Mouse (Mus musculus) testis, adult 2 months (tissue): ENCODE measurements around the gene Nudt13. TPM values are rescaled to one million over a fixed set of nuclear protein-coding genes. Genes with fewer than 3 reads are reported as not detected.

Source experiments
- H3K27ac ChIP-seq: fragments of 200-500 bp; 2 replicates; pipeline ENCODE4 v1.5.1; 2012; ENCODE audit warnings: low read depth, low read length; ENCODE audit not compliant: control insufficient read depth, insufficient read depth
- H3K27me3 ChIP-seq: fragments of 200-500 bp; 2 replicates; pipeline ENCODE4 v1.6.1; 2012; ENCODE audit warnings: mild to moderate bottlenecking, low read length, moderate library complexity; ENCODE audit not compliant: control insufficient read depth, insufficient read depth
- H3K36me3 ChIP-seq: fragments of 200-500 bp; 2 replicates; pipeline ENCODE4 v1.6.1; 2012; ENCODE audit warnings: mild to moderate bottlenecking, low read length; ENCODE audit not compliant: control insufficient read depth, insufficient read depth
- H3K4me1 ChIP-seq: fragments of 200-500 bp; 2 replicates; pipeline ENCODE4 v1.6.1; 2012; ENCODE audit warnings: low read length; ENCODE audit not compliant: control insufficient read depth, insufficient read depth
- H3K4me3 ChIP-seq: fragments of 200-500 bp; 2 replicates; pipeline ENCODE4 v1.5.1; 2012; ENCODE audit warnings: low read depth, mild to moderate bottlenecking, low read length, moderate library complexity, mixed read lengths; ENCODE audit not compliant: control insufficient read depth
- CTCF ChIP-seq: fragments of 200-500 bp; IDR thresholded peaks from 2 replicates; pipeline ENCODE4 v1.5.1; 2012; ENCODE audit warnings: low read depth, mild to moderate bottlenecking, inconsistent platforms, low read length, moderate library complexity; ENCODE audit not compliant: control insufficient read depth, insufficient read depth, insufficient replicate concordance
- POLR2A ChIP-seq: fragments of 200-500 bp; IDR thresholded peaks from 2 replicates; pipeline ENCODE4 v1.6.1; 2012; ENCODE audit warnings: low read depth, mild to moderate bottlenecking, inconsistent platforms, low read length, moderate library complexity; ENCODE audit not compliant: control insufficient read depth
- polyA plus RNA-seq: library from polyadenylated mRNA; depleted of rRNA; stranded (reverse); fragments of >200 nt; gene quantifications from 2 replicates; pipeline ENCODE4 v1.2.3, GENCODE M21; 2012; rRNA removed

Nudt13 gene
- 4.0 and 7.7 TPM in 2 replicates for polyA plus RNA-seq

- Histone ChIP-seq H3K27me3 (no peaks in the 10 kb centered on the region), H3K27ac (no peak within 1 kb of the TSS), H3K4me3 (peak within 1 kb of the TSS; percentile 84), H3K36me3 (no peaks in the 10 kb centered on the region), H3K4me1 (peaks cover 3% of the 10 kb centered on the region)
- TF ChIP-seq CTCF: no peak
- TF ChIP-seq POLR2A: no peak
Observed at GRCm38 (mm10) chr14:20294117-20294892, at the start of gene Nudt13. Gene Nudt13 (plus strand): TSS chr14:20294697.

GRCm38 (mm10) chr14:20245318-20245717 is 49.2 kb upstream of the Nudt13 start:
- H3K4me1 ChIP-seq: no peaks in the 10 kb centered on the region
- no peaks in the 10 kb centered on the region for H3K36me3 ChIP-seq
- H3K27me3 ChIP-seq: no peaks in the 10 kb centered on the region
- no peak for TF ChIP-seq CTCF
- TF ChIP-seq POLR2A: no peak
- no peak overlapping the region for H3K27ac ChIP-seq
- H3K4me3 ChIP-seq: no peak overlapping the region

DNA sequence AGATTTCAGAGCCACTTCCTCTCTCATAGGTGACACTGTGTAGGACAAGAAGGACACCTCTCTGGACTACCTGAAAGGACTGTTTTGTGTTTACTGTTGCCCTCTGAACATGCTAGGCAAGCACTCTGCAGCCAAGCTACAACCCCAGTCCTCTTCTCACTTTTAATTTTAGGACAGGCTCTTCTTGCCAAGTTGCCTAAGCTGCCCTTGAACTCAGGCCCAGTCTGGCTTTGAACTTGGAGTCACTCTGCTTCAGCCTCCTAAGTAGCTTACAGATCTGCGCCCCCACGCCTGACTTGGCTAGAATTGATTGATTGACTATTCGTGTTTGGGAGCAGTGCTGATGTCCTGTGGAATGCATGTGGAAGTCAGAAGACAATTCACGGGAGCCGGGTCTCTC is 48.6 kb upstream of the Nudt13 start:
- Histone ChIP-seq H3K27ac (no peak overlapping the region), H3K36me3 (no peaks in the 10 kb centered on the region), H3K27me3 (no peaks in the 10 kb centered on the region), H3K4me3 (no peak overlapping the region), H3K4me1 (no peaks in the 10 kb centered on the region; the same call in 1 of the 2 replicates)
- TF ChIP-seq POLR2A: no peak
- TF ChIP-seq CTCF: no peak

DNA sequence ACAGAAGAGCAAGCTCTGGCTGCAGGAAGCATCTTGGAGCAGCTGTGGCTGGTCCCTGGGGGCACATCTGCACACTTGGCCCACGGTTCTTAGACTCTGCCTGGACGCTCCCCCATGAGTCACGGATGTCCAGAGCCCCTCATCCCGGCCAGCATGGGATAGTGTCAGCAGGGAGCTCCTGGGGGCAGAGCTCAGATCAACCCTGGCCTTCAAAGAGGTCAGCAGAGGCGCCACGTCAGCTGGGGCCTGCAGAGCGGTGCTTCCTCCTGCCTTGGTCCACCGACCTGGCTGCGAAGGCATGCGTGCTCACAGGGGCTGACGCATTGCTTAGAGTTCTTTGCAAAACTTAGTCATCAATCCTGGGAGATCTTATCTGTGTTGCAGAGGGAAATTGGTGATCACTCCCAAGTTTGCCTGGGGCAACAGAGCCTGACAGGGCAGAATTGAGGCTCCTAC is 47.7 kb upstream of the Nudt13 start:
- no peak for TF ChIP-seq CTCF
- TF ChIP-seq POLR2A: no peak
- Histone ChIP-seq H3K27me3 (no peaks in the 10 kb centered on the region), H3K4me1 (no peaks in the 10 kb centered on the region; the same call in 1 of the 2 replicates), H3K27ac (no peak overlapping the region), H3K36me3 (no peaks in the 10 kb centered on the region), H3K4me3 (no peak overlapping the region)

DNA sequence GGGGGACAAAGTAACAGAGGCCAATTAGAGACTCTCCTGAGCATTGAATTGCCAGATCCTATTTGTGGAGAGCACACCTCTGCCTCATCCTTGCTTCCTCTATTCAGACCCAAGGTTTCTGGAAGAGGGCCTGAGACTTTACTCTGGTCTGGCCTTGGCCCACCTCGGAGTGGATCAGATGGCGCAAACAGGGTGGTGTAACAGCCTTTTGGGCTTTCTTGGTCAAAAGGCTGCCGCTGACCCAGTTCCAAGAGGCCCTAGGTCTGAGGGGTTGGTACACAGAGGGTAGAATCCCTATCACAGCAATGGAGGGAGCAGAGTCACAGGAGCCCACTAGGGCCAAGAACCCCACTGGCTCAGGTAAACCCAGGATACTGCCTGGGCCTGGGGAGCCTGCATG is 46.5 kb upstream of the Nudt13 start:
- no peak for TF ChIP-seq POLR2A
- no peak for TF ChIP-seq CTCF
- H3K27ac ChIP-seq: no peak overlapping the region
- no peaks in the 10 kb centered on the region; the same call in 1 of the 2 replicates for H3K4me1 ChIP-seq
- H3K36me3 ChIP-seq: no peaks in the 10 kb centered on the region
- H3K27me3 ChIP-seq: no peaks in the 10 kb centered on the region
- no peak overlapping the region for H3K4me3 ChIP-seq

- H3K4me3 ChIP-seq: no peak overlapping the region
- no peaks in the 10 kb centered on the region; the same call in 1 of the 2 replicates for H3K4me1 ChIP-seq
- no peaks in the 10 kb centered on the region for H3K27me3 ChIP-seq
- no peaks in the 10 kb centered on the region for H3K36me3 ChIP-seq
- no peak overlapping the region for H3K27ac ChIP-seq
- TF ChIP-seq CTCF: no peak
- no peak for TF ChIP-seq POLR2A
Observed at GRCm38 (mm10) chr14:20250237-20251171, 44.0 kb upstream of the Nudt13 start.
